Mouse (Mus musculus): ENCODE data around the gene Rab6b.

- TF ChIP-seq CTCF (IDR thresholded peaks at IDR 0.05; ENCODE audit: extremely low read depth, insufficient read depth, low read length) (no peak), POLR2A (IDR thresholded peaks at IDR 0.05; ENCODE audit: extremely low read depth, insufficient read depth, low read length) (no peak)
These were observed 121.4 kb downstream of the Rab6b start for GRCm38 (mm10) chr9:103233006-103233395.

Measured in cortical plate, adult 2 months (tissue).